Comparison of ENCODE assay signal across 28 mouse cellular contexts in the genomic region with DNA sequence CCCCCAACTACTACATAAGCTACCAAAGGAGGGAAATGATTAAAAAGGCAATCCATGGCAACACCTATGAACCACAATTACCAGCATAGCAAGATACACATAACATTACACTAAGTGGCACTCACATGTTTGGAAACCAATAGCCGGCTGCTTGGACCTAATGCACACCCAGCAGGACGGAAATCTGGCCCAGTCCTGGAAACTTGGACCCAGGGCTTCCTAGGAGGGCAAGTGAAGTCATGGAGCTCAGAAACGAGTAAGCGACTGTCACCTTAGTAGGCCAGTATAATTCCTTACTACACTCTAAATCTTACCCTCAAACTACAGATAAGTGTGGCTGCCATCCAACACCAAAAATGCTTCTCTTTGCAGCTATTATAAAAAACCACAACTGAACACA.
"Had no signal": no experiment of that assay in that cellular context is flagged by ENCODE, and none has a peak within 500 bp of the region (broad histone marks: within the 10 kb centered on the region; RNA-seq: fewer than 3 reads in every experiment).

No protein-coding gene starts in this region.

- H3K4me3 ChIP-seq: heart, embryonic 12.5 days; heart, embryonic 13.5 days; heart, embryonic 15.5 days; hindbrain, embryonic 10.5 days; hindbrain, embryonic 12.5 days; hindbrain, embryonic 13.5 days; hindbrain, embryonic 15.5 days; intestine, embryonic 15.5 days; kidney, embryonic 15.5 days; layer of hippocampus, adult 2 months; left cerebral cortex, adult 2 months had no signal

- H3K9me3 ChIP-seq: heart, embryonic 12.5 days; heart, embryonic 13.5 days; heart, embryonic 15.5 days; hindbrain, embryonic 10.5 days; hindbrain, embryonic 12.5 days; hindbrain, embryonic 13.5 days; hindbrain, embryonic 15.5 days; intestine, embryonic 15.5 days; kidney, embryonic 15.5 days had no signal

- DNase-seq: heart, postnatal 10 days; heart, postnatal 36 days; kidney, adult 11 months; kidney, adult 18-20 months; kidney, adult 2 months; kidney, adult 8-10 months; kidney, adult 9 months; kidney, postnatal 10 days; kidney, postnatal 14 days; kidney, postnatal 25 days; kidney, postnatal 36 days; kidney, postnatal 4 days; layer of hippocampus, adult 9-11 months; layer of hippocampus, postnatal 36 days had no signal

- H3K36me3 ChIP-seq: heart, embryonic 12.5 days; heart, embryonic 13.5 days; heart, embryonic 15.5 days; hindbrain, embryonic 10.5 days; hindbrain, embryonic 12.5 days; hindbrain, embryonic 13.5 days; hindbrain, embryonic 15.5 days; intestine, embryonic 15.5 days; kidney, embryonic 15.5 days had no signal

- H3K27me3 ChIP-seq: heart, embryonic 12.5 days; heart, embryonic 13.5 days; heart, embryonic 15.5 days; hindbrain, embryonic 12.5 days; hindbrain, embryonic 13.5 days; hindbrain, embryonic 15.5 days; intestine, embryonic 15.5 days had no signal

- H3K27ac ChIP-seq: heart, embryonic 13.5 days; heart, embryonic 15.5 days; hindbrain, embryonic 10.5 days; hindbrain, embryonic 12.5 days; hindbrain, embryonic 13.5 days; hindbrain, embryonic 14.5 days; hindbrain, embryonic 15.5 days; hindbrain, postnatal 0 days; intestine, embryonic 15.5 days; kidney, embryonic 15.5 days; kidney, postnatal 0 days; layer of hippocampus, adult 2 months; left cerebral cortex, adult 2 months had no signal

- H3K4me1 ChIP-seq: heart, embryonic 15.5 days; hindbrain, embryonic 12.5 days; hindbrain, embryonic 13.5 days; hindbrain, embryonic 15.5 days; intestine, embryonic 15.5 days had no signal
